Mouse (Mus musculus): Measurements from ENCODE around the gene Fam171a1.
"Not testable (repeated sequence)": the region's sequence is repeated elsewhere in the genome, so short reads cannot be mapped to it uniquely, and the experiment has no call there.

Gene Fam171a1

DNA sequence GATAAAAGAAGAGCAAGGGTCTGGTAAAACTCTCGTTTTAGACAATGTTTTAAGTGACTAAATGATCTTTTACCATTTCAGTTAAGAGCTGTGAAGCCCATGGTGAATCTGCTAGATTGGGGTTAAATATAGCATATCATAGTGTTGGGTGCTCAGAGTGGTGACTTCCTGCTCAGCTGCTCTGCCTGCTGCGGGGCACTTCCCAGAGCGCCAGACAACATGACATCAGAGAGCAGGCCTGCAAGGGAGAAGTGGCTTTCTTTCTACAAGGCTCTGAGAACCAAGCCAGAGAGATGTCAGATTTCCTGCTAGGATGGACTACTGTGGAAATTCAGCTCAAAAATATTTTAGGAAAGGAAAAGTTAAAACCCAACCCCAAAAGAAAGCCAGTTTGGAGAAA lies 57.8 kb downstream of the Fam171a1 start:
- no peak for DNase-seq (ENCODE audit: low spot score in 2 of 2)

DNA sequence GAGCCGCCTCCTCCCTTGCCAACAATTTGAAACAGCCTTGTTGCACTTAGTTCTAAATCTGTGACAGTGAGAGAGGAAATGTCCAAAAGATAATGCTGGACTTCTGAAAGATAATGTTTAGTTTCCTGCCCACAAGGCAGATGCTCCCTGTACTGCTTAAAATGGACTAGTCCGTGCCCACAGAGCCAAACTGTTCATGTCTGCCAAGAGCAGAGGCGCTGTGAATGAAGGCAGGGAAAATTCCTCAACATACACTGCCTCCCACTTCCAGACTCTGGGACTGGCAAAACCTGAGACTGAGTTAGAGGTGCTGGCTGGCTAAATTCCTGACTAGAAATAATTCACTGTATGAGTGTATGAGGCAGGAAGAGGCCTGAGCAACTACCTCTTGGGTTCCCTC lies 58.6 kb downstream of the Fam171a1 start:
- no peak for DNase-seq (ENCODE audit: low spot score in 2 of 2)

DNA sequence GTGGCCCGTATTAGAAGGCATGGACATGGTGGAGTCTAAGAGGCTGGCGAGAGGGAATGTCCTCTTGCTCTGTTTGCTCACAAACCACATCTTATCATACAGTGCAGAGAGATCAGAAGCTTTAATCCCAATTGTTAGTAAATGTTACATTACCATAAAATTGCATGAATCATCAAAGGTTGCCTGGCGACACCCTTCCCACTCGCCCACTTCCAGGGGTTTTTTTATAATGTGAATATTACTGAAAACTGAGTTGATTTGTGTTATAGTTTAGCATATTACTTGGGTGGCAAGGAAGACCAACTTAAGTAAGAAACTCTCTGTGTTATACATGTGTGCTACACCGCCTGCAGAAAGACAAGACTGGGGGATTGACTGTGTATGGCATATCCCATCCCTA lies 60.9 kb downstream of the Fam171a1 start:
- no peak for DNase-seq (ENCODE audit: low spot score in 2 of 2)

DNA sequence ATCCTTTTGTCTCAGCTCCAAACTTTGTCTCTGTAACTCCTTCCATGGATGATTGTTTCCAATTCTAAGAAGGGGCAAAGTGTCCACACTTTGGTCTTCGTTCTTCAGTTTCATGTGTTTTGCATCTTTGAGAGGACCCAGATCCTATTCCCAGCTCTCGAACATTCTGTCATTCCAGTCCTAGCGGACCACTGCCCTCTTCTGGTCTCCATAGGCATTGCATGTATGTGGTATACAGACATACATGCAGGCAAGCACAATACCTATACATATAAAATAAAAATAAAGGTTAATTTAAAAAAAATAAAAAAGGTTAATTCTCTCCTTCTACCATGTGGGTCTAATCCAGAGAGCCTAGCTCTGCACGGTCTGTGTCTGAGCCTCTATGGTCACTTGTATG lies 62.0 kb downstream of the Fam171a1 start:
- DNase-seq (ENCODE audit: low spot score in 2 of 2) = not testable (repeated sequence)

DNA sequence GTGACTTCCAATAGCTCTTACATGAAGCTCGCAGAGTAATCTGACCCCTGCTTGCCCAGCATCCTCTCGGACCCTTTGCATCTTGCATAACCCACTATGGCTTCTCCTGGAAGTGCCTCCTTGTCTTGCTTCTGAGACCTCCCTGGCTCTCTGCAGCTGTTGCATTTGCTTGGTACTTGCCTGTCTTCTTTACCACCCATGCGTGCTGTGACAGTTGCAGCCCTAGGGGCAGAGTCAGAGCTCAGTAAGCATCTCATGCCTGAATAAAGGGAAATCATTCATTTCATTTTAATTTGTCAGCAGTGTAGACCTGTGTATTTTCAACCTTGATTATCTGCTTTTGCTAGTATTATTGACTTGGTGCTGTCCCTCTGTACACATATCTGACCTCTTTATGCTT lies 62.7 kb downstream of the Fam171a1 start:
- DNase-seq (ENCODE audit: low spot score in 2 of 2) = no peak

DNA sequence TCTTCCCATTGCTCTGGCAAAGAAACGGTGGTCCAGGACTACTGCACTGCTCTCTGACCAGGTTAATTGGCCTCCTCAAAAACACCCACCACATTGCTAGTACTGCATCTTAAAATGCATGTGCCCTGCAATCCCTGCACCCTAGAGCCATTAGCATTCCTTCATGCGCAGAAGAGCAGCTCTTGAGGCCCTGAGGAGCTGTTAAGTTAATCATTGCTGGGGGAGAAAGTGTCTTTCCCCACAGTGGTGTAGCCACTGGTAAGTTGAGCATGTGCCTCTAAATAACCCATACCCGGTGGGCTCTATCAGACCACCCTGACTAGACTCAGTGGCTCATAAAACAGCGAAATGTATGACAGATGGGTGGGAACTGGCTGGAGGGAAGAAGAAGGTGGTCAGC lies 66.5 kb downstream of the Fam171a1 start:
- no peak for DNase-seq (ENCODE audit: low spot score in 2 of 2)

DNA sequence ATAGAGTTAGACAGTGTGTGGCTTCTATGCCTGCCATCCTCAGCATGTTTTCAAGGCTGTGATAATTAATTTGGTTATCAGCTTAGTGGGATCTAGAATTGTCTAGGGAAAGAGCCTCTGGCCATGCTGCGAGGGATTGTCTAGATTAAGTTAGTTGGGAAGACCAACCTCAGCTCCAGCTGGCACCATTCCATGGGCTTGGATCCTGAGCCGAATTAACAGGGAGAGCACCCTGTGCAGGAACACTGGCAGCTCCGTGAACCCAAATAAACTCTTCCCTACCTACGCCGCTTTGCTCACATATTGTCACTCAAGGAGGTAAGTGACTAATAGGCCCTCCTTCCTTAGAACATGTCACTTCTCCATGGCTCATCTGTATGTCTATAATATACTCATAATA lies 69.6 kb downstream of the Fam171a1 start:
- DNase-seq (ENCODE audit: low spot score in 2 of 2) = no peak

DNA sequence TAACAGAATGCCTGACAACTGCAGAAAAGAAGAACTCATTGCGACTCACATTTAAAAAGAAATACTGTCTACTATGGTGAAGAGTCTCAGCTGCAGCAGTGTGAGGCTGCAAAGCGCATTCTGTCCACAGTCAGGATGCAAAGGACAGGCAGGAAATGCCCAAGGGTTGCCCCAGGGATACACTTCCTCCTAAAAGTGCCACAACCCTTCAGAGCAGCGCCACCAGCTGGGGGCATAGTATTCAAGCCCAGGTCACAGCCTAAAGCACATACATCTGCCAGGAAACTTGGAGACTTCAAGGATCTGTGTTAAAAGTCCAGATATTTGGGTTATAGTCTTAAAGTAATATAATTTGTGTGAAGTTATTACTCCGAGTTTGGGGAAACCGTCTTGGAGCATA lies 71.3 kb downstream of the Fam171a1 start:
- DNase-seq (ENCODE audit: low spot score in 2 of 2) = no peak

DNA sequence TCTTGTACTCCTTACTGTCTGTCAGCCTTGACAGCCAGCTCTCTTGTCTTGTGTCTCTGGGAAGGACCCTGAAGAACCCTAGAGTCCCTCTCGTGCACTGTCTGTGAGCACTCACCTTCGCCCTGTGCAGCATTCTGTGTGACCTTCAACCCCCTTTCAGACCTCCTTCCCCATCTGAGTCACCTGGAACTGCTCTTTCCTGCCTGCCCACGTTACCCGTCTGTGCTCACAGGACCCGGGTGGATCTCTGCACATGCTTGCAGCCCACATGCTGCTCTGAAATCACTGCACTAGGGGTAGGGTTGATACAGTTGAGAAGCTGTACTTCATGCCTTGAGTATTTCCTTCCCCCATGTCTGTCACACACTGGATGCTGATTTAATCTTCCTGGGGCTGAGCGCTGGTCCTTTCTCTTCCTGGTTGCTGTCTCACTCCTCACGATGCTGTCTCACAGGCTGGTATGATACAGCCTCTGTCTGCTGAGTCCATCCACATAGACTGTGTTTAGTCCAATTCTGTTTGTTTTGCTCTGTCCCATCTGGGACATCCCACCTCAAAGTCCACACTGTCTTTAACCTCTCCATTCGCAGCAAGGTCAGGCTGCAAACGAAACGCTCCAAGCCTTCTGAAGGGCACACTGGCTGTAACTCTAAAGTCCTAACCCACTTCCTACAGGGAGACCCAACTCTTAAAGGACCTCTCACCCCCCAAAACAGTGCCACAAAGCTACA lies 74.9 kb downstream of the Fam171a1 start:
- no peak for DNase-seq (ENCODE audit: low spot score in 2 of 2)

DNA sequence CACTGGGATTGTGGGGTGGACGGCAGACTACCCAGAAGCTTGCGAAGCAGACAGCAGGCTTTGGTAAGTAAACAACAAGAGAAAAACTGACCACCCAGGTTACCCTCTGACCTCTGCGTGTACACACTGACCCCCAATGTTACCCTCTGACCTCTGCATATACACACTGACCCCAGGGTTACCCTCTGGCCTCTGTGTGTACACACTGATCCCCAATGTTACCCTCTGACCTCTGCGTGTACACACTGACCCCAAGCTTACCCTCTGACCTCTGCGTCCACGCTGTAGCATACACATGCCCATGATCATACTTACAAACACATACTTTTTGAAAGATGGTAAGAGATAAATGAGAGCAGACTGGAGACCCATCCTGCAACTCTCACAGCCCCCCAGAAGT lies 77.1 kb downstream of the Fam171a1 start:
- DNase-seq (ENCODE audit: low spot score in 2 of 2) = no peak

DNA sequence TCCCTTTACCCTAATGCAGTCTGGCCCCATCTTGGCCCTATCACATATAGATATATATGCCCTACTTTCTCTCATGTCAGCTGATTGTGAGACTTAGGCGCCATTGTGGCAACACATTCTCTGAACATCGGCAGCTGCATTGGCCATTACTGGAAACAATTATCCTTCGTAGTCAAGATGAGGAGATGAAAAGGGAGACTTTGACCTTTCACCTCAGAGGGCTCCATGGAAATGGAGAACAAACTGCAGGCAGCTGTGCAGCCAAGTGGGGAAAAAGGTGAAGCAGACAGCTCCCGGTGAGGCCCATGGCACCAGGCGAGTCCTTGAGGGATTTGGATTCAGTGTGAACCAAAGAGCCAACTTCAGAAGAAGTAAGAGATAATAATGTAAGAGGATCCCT lies 81.5 kb downstream of the Fam171a1 start:
- no peak for DNase-seq (ENCODE audit: low spot score in 2 of 2)

DNA sequence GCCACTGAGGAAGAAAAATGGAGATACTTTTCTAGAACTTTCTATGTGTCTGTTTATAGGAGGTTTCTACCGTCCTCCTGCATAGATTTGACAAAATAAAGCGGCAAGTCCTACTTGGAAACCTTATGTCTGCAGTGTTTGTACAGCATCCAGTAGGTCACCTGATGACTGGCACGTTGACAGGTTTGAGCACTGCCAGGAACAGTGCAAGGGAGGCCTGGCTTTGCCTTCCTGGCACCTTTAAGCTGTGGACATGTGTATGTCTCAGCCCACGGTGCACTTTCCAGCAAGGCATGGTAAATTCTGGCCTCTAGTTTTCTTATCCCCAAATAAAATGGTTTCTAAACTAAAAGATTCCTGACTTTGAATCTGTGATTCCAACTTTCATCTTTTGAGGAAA lies 86.4 kb downstream of the Fam171a1 start:
- no peak for DNase-seq (ENCODE audit: low spot score in 2 of 2)

DNA sequence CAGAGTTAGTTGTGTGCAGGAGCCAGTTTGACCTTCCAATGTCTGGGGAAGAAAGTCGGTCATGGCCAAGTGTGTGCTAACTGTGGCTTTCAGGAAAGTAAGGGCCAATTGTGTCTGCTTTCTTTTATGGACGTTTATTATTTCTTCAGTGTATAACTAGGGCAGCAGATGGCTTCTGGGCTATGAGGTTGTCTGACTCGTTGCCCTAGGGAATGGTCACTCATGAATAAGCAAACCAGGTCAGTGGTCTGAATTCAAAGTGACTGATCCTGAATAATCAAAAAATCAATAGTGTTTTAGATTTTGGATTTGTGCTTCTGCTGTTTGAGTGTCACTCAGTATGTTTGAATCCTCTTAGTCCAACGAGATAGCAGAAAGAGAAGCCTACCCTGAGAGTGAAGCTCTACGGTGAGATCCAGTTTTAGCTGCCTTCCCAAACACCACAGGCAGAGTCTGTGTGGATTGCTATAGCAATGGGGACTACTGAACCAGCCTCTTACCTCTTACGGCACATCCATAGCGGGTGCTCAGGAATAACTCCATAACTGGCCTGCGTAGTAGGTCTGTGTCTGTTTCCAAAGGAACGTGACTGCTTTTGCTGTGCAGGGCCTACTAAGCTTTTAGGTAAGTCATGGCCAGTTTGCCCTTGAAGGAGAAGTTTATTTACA lies 93.1 kb downstream of the Fam171a1 start:
- DNase-seq (ENCODE audit: low spot score in 2 of 2) = no peak

DNA sequence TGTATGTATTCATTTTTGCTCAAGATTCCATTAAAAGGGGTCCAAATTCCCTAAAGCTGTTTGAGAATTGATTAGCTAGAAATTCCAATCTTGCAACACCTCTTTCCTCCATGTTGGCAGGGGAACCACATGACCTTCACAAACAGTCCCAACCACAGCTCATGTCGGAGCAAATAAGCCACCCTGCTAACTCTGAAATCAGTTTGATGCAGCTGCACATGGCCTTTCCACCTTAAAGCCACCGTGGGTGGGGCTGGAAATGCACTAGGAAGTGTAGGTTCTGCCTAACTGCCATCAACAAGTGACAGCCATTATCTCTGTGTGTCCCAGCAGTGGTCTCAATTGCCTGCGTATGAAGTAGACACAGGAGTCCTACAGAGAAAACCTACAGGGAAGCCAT lies 101.5 kb downstream of the Fam171a1 start:
- DNase-seq (ENCODE audit: low spot score in 2 of 2) = no peak

DNA sequence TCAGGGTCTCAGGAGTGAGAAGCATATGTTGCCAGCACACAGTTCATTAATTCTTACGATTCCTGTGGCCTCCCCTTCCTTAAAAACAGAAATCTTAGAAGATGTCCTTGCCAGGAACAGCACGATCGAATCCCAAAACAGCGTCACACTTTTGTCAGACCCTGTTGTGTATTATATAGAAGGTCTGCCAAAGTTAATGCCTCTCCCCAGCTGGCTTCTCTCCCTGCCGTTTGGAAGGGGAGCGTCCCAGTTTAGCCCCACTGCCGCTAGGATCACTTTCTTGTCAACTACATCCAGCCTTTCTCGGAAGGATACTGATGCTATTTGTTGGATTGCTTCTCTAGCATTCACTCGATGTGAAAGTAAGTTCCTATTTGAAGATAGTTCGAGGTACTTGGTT lies 102.6 kb downstream of the Fam171a1 start:
- no peak for DNase-seq (ENCODE audit: low spot score in 2 of 2)

DNA sequence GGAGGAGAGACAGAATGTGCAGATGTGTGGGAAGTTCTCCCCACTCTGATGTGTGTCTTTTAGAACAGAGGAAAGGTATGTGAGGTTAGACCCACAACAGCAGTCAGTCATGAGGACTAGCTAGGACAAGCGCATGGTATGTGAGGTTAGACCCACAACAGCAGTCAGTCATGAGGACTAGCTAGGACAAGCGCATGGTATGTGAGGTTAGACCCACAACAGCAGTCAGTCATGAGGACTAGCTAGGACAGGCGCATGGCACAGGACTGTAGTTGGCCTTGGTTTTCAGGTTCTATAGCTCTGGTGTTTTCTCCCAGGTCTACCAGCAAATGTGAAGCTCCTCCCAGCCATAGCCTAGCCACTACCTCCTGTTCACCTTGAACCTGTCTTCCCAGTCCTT lies 103.6 kb downstream of the Fam171a1 start:
- DNase-seq (ENCODE audit: low spot score in 2 of 2) = not testable (repeated sequence)

DNA sequence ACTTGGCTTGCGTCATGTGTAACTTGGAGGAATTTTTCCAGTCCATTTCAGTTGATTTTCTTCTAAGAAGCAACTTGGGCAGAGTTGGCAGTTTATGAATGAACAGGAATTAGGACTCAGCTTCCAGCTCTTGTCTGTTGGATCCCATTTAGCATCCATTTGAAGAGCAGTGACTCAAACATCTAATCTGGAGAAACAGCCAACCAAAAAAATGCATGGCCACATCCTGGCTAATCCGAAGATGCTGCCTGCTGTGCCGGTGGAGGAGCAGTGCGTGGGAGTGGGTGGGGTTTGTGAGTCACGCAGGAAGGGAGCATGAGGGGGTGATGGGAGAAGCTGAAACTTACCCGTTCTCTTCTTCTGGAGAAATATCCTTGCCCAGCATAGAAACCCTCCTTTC lies 104.2 kb downstream of the Fam171a1 start:
- no peak for DNase-seq (ENCODE audit: low spot score in 2 of 2)

DNA sequence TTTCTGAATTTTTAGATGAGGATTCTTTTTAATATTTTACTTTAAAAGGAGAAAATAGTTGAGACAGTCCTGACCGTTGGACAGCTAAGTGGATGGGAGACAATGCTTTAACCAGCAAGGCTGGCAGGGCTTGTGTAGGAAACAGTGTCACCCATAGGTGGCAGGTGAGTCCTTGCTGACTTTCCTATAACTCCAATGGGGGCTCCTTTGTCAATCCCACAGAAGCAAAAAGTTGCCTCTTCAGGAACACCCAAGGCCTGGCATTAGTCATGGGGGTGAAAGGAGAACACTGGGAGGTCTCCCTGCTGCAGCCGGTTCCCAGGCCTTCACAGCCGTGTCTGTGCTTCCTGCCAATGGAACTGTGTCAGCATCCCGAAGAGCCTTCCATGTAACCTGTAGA lies 114.5 kb downstream of the Fam171a1 start:
- DNase-seq (ENCODE audit: low spot score in 2 of 2) = no peak

DNA sequence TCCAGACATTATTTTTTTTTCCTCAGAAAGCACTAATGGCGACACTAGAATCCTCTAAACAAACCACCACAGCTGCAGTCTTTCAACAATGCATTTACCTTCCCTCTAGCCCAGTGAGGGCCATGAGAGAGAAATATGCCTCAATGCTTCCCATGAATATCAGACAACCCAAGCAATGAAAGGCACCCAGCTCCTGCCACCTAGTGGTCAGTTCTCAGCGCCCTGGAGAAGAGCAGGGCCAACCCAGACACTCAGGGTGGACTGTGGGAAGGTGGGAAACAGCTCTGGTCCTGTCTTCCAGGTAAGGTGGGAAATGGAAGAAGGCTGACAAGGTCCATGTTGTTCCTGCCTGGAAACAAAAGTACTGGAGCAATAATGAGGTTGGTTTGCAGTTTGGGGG lies 115.0 kb downstream of the Fam171a1 start:
- peak; percentile 61 to 73 for DNase-seq (ENCODE audit: low spot score in 2 of 2)

DNA sequence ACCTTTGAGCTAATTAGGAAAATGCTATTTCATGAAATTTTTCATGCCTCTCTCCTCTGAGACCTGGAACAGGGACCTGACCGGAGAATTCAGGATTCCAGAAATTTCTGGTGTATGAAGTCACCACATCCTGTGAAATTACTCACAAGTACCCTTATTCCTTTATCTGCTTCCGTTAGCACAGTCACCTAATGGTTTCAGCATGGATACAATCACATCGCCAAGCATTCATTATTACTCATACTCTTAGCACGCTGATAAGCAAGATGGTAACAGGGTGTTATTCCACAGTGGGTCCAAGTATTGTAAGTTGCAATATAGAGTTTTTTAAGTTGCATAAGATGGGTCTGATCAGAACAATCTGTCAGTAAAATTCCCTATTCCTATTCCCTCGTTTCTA lies 125.2 kb downstream of the Fam171a1 start:
- no peak for DNase-seq (ENCODE audit: low spot score in 2 of 2)

DNA sequence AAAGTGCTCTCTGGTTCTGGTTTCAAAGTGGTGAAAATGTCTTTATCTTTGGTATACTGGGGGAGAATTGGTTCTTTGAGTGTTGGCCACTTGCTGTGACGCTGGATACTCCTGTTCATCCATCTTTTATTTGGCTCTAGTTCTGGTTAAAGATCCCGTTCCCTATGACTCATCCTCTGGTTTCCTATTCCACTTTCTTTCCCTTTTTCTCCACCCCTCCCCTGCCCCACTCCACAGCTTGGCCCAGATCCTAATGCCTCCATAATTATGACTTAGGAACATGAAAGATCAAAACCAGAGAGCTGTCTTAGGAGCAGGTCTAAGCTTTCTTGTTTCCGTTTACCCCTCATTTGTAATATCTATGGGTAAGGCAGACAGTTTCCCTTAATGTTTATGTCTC lies 130.2 kb downstream of the Fam171a1 start:
- DNase-seq (ENCODE audit: low spot score in 2 of 2) = no peak

DNA sequence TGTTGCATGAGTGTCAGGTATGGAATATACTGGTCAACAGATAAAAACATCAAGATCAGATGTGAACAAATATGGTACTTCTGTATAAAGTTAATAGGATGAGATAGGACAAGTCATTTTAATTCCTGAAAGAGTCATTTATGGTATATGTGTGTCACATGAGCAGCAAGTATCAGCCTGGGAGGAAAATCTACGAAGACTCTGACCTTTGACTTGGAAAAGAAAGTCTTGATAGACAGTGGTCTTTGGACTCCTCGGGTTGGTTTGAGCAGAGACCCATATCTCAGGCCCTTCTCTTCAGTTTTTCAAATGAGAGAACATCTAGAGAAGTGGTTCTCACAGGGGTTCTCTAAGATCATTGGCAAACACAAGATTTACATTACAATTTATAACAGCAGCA lies 137.3 kb downstream of the Fam171a1 start:
- no peak for DNase-seq (ENCODE audit: low spot score in 2 of 2)

DNA sequence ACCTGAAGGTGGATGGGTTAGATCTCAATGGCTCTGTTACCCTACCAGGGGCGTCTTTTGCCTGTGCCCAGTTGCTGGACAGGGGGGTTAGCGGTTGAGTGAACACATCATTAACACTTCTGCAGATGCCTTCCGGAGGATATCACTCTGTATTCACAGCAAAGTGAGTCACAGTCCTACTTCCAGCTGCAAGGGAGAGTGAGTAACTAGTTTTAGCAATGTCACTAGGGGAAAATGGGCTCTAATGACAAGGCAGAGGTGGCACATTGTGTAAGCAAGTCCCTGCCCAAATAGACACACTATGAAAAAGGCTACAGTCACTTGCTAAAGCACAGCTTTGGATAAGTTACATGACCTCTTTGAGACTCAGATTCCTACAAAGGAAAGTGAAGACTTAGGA lies 152.4 kb downstream of the Fam171a1 start:
- no peak for DNase-seq (ENCODE audit: low spot score in 2 of 2)

DNA sequence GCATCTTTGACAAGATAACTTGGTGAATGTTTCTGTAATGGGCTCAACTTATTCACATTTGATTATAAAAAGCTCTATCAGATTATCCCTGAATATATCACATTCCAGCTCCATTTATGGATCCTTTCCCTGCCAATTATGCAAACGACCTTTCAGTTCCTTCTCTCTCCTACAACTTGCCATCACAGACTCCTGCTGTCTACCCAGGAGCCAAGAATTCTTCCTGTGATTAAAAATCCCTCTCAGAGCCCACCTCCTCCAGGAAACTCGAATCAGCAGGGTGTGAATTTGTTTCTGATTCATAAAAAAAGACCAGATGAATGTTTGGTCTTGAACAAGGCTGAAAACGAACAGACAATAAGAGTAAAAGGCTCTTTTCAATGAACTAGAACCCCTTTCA lies 153.9 kb downstream of the Fam171a1 start:
- no peak for DNase-seq (ENCODE audit: low spot score in 2 of 2)

All from urinary bladder, postnatal 36 days (tissue).